Mouse (Mus musculus) midbrain, embryonic 13.5 days (tissue): ENCODE results near the gene Fitm1. TPM values are rescaled to one million over a fixed set of nuclear protein-coding genes. Genes with fewer than 3 reads are reported as not detected.

Experiments used
- ATAC-seq: fragments of 200-750 bp; cut with Nextera tagmentation; 2 replicates; pipeline ENCODE4 v1.8.0; 2017; ENCODE audit warnings: mild to moderate bottlenecking, moderate TSS enrichment, moderate library complexity
- H3K27ac ChIP-seq: fragments of 300-500 bp; sonication (generic); 2 replicates; pipeline ENCODE4 v1.5.1; 2015; ENCODE audit warnings: inconsistent platforms, mild to moderate bottlenecking, moderate library complexity
- H3K27me3 ChIP-seq: fragments of 300-500 bp; sonication (generic); 2 replicates; pipeline ENCODE4 v1.6.1; 2015; ENCODE audit warnings: mild to moderate bottlenecking, inconsistent platforms
- H3K36me3 ChIP-seq: fragments of 300-500 bp; sonication (generic); 2 replicates; pipeline ENCODE4 v1.6.1; 2015; ENCODE audit warnings: mild to moderate bottlenecking, inconsistent platforms
- H3K4me1 ChIP-seq: fragments of 300-500 bp; sonication (generic); replicated peaks from 2 replicates; pipeline ENCODE4 v1.6.1; 2015; ENCODE audit warnings: inconsistent platforms
- H3K4me2 ChIP-seq: fragments of 300-500 bp; sonication (generic); replicated peaks from 2 replicates; pipeline ENCODE4 v1.6.1; 2015; ENCODE audit warnings: moderate library complexity, mild to moderate bottlenecking, inconsistent platforms
- H3K4me3 ChIP-seq: fragments of 300-500 bp; sonication (generic); replicated peaks from 2 replicates; pipeline ENCODE4 v1.5.1; 2015; ENCODE audit warnings: mild to moderate bottlenecking, inconsistent platforms
- H3K9ac ChIP-seq: fragments of 300-500 bp; sonication (generic); replicated peaks from 2 replicates; pipeline ENCODE4 v1.6.1; 2015; ENCODE audit warnings: mild to moderate bottlenecking, inconsistent platforms
- H3K9me3 ChIP-seq: fragments of 300-500 bp; sonication (generic); 2 replicates; pipeline ENCODE4 v1.6.1; 2016; ENCODE audit warnings: mild to moderate bottlenecking, inconsistent platforms
- WGBS: fragments of 180-500 bp; shearing (Covaris S2); methylation state at CpG from one replicate; pipeline ENCODE4 v1.1.7; 2015; 5-methylcytosine and 5-hydroxymethylcytosine counted together
- polyA plus RNA-seq: library from polyadenylated mRNA; unstranded; fragments of >200 nt; fragmentation: Nextera tagmentation; extraction: Ambion mirVana; gene quantifications from 2 replicates; pipeline ENCODE4 v1.2.1, GENCODE M21; 2015

The Fitm1 gene
- polyA plus RNA-seq, 1 experiment from 2014 or later: not detected

DNA sequence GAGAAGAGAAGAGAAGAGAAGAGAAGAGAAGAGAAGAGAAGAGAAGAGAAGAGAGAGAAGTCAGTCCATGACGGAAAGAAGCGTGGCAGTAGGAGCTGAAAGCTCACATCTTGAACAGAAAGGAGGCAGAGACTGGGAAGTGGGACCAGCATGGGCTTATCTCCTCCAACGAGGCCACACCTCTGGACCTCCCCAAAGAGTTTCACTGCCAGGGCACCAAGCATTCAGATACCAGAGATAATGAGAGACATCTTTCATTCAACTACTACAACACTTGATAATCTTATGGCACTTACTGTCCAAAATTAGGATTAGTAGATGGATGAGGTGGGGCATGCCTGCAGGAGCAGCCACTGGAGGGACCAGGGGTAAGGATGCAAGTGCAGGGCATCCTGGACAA, 19.6 kb upstream of the Fitm1 start:
- 81% methylated on average over 3 of the region's 3 CpGs for WGBS
- Histone ChIP-seq H3K27ac (no peak overlapping the region), H3K4me1 (peaks cover 7% of the 10 kb centered on the region), H3K9ac (no peak overlapping the region), H3K4me3 (no peak overlapping the region), H3K4me2 (no peak overlapping the region), H3K9me3 (no peaks in the 10 kb centered on the region), H3K27me3 (no peaks in the 10 kb centered on the region), H3K36me3 (no peaks in the 10 kb centered on the region)
- no peak for ATAC-seq

DNA sequence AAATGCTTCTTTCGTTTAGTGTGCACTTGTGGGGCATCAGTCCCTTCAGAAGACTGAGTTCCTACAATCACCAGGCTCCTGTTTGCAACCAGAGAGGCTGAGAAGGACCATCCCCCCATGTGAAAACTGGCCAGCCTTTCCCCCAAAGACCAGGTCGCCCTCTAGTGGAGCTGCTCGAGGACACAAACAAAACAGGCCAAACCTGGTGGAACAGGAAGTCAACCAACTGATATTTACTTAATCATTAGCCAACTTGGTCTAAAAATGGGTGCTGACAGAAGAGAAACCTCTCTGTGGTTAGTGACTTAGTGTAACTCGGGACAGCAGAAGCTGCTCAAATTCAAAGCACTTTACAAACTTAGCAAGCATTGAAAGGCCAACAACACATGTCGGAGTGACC, 18.4 kb upstream of the Fitm1 start:
- H3K36me3 ChIP-seq: no peaks in the 10 kb centered on the region
- 29% methylated on average over 5 of the region's 5 CpGs for WGBS
- H3K9me3 ChIP-seq: no peaks in the 10 kb centered on the region
- H3K4me1 ChIP-seq: peaks cover 18% of the 10 kb centered on the region
- no peak overlapping the region for H3K4me2 ChIP-seq
- no peak overlapping the region for H3K27ac ChIP-seq
- H3K9ac ChIP-seq: no peak overlapping the region
- H3K4me3 ChIP-seq: no peak overlapping the region
- no peak for ATAC-seq
- H3K27me3 ChIP-seq: no peaks in the 10 kb centered on the region

DNA sequence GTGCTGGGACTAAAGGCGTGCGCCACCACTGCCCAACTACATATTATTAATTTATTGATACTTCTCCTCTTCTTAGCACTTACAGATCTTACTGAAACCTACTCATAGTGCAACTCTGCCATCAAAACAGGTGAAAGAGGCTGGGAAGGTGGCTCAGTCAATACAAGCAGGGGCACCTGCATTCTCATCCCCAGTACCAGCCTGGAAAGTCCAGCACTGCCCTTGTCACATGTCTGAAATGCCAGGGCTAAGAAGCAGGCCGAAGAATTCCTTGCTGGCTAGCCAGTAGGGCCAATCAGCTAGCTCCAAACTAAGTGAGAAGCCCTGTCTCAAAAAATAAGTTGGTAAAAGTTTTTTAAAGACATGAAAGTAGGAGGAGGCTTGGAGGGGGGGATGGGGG, 17.8 kb upstream of the Fitm1 start:
- ATAC-seq: no peak
- no peak overlapping the region for H3K4me2 ChIP-seq
- peaks cover 23% of the 10 kb centered on the region for H3K4me1 ChIP-seq
- WGBS: 90% methylated on average over 3 of the region's 3 CpGs
- H3K27ac ChIP-seq: no peak overlapping the region
- H3K27me3 ChIP-seq: no peaks in the 10 kb centered on the region
- H3K9ac ChIP-seq: no peak overlapping the region
- 0 out of 2 replicates have a peak, but pooled peaks cover under 1% of the 10 kb centered on the region for H3K36me3 ChIP-seq
- no peak overlapping the region for H3K4me3 ChIP-seq
- no peaks in the 10 kb centered on the region for H3K9me3 ChIP-seq

DNA sequence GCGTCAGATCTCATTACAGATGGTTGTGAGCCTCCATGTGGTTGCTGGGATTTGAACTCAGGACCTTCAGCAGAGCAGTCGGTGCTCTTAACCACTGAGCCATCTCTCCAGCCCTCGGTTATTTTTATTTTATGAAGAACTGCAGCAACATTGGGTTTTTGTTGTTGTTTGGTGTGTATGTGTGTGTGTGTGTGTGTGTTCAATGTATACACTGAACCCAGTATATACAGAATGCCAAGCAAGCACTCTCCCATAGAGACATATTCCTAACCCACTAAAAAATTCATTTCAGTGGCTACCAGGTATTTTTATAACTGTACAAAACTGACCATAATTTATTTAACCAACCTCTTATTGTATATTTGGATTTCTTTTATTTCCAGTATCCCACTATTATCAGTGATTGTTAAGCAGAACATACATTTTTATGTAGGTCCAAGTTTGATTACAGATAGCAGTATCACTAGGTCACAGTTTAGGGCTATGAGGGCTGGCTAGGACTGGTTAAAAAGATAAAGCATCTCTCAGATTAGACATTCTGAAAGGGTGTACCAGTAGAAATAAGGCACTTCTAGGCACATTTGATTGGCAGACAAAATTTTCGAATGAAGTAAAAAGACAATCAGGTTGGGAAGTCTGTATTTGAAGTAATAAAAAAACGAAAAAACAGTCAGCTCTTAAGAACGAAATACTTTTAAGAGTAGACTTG, 16.5 kb upstream of the Fitm1 start:
- Histone ChIP-seq H3K27ac (no peak overlapping the region), H3K4me1 (peaks cover 24% of the 10 kb centered on the region), H3K9me3 (no peaks in the 10 kb centered on the region), H3K9ac (peak overlapping the region; percentile 51; the same call in 1 of the 2 replicates), H3K36me3 (peaks cover 14% of the 10 kb centered on the region), H3K4me3 (peak overlapping the region; percentile 56), H3K4me2 (peak overlapping the region; percentile 86), H3K27me3 (no peaks in the 10 kb centered on the region)
- ATAC-seq: no peak
- 57% methylated on average over 6 of the region's 6 CpGs for WGBS

DNA sequence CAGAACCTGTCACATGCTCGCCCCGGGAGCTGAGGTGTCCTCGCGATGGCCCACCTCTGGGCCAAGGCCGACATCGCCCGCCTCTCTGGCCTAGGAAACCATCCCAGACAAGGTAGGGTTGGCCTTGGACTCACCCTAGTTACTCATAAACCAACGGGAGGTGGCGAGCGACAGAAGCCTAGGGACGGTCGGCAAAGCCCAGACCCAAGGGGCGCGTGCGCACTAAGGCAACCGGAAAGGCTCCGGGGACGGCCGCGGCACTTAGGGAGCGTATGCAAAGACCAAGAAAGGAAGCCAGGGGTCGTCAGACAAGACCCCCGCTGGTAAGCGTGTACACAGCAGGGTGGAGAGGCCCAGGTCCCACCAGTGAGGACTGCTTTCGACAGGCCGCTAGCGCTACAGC, 15.6 kb upstream of the Fitm1 start, which contains the start of gene Dcaf11:
TSS of gene Dcaf11 (plus strand) at position 208 of the 403 bp plus-strand sequence.
- Histone ChIP-seq H3K27ac (peak within 1 kb of the TSS; percentile 97), H3K9me3 (no peaks in the 10 kb centered on the region), H3K4me3 (peak within 1 kb of the TSS; percentile 56), H3K4me2 (peak within 1 kb of the TSS; percentile 86), H3K9ac (peak within 1 kb of the TSS; percentile 76), H3K4me1 (peaks cover 24% of the 10 kb centered on the region), H3K27me3 (no peaks in the 10 kb centered on the region), H3K36me3 (peaks cover 21% of the 10 kb centered on the region)
- peak; percentile 87 for ATAC-seq
- WGBS: under 1% methylated on average over 27 of the region's 27 CpGs

DNA sequence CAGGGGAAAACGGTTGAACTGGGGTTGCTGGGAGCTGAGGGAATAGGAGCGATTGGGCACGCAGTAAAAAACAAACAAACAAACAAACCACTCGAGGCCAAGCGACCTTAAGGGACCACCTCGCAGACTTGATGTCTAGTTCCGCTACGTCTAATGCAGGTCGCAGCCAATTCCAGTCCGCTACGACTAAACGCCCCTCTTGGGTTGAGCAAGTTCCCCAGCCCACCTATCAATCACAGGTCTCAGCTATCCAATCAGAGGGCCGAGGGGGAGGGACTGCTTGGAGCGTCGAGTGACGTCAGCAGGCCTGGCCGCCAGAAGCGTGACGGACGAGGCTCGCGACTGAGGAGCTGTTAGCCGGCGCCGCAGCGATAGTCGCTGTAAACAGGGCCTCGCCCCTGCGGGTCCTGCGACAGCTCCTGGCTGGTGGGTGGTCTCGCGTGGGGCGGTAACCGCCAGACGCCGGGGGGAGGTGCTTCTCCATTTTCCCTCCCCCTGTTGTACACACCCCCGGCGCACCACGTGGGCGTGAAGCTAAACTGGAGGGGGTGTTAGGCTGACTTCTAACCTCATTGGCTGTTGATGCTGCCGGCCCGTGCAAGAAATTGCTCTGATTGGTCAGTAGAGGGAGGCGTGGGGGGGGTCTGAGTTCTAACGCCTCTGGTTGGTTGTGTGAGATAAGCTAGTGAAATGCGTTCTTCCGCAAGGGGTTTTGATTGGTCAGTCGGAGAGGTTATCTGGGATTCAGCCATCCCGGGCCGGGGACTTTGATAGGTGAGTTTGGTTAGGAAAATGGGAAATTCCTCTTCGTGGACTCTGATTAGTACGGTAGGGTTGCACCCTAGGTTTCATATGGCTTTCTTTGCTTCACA, 15.0 kb upstream of the Fitm1 start, which contains the start of gene A730061H03Rik:
TSS of gene A730061H03Rik (minus strand) at position 205 of the 872 bp plus-strand sequence.
- peak within 1 kb of the TSS; percentile 97 for H3K27ac ChIP-seq
- under 1% methylated on average over 51 of the region's 51 CpGs for WGBS
- peak within 1 kb of the TSS; percentile 86 for H3K4me2 ChIP-seq
- peak within 1 kb of the TSS; percentile 76 for H3K9ac ChIP-seq
- no peaks in the 10 kb centered on the region for H3K27me3 ChIP-seq
- peak; percentile 98 for ATAC-seq
- H3K4me3 ChIP-seq: peak within 1 kb of the TSS; percentile 56
- H3K4me1 ChIP-seq: peaks cover 24% of the 10 kb centered on the region
- H3K9me3 ChIP-seq: no peaks in the 10 kb centered on the region
- peaks cover 28% of the 10 kb centered on the region for H3K36me3 ChIP-seq

DNA sequence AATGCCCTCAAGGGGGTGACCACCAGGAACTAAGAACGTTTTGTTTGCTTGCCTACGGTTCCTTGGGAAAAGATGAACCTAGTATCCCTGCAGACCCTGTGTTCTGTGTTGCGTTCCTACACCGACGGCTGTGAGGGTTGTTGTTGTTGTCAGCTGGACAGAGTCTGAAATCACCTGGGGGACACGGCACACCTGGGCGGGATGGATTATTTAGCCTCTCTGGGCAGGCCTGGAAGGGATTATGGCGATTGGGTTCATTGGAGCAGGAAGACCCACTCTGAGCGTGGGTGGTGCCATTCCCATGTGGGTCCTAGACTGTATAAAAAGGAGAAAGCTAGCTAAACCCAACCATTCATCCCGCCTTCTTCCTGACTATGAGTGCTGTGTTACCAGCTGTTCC, 13.6 kb upstream of the Fitm1 start:
- WGBS: 91% methylated on average over 10 of the region's 10 CpGs
- Histone ChIP-seq H3K9me3 (no peaks in the 10 kb centered on the region), H3K4me3 (0 out of 2 replicates have a peak overlapping the region, but pooled peaks have one; percentile 56)

DNA sequence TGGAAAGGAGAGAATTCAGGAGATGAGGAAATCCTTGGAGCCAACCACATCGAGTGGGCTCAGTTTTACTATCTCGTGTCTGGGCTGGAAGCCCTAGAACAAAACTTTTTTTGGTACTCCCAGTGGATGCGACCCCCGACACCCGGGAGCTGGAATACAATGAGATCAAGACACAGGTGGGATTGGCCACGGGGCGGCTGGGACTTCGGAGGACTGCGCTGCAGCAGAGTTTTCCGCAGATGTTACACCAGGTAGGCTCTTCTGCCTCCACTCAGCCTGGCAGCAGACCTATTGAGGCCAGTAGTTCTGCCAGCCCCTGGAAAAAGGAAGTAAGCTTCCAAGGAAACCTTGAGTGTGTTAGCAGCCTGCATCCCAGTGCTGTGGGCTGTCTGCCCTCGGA, 12.2 kb upstream of the Fitm1 start:
- no peaks in the 10 kb centered on the region for H3K9me3 ChIP-seq
- H3K27ac ChIP-seq: no peak overlapping the region
- H3K4me2 ChIP-seq: no peak overlapping the region
- H3K4me1 ChIP-seq: peaks cover 24% of the 10 kb centered on the region
- ATAC-seq: no peak
- no peaks in the 10 kb centered on the region for H3K27me3 ChIP-seq
- H3K9ac ChIP-seq: no peak overlapping the region
- H3K4me3 ChIP-seq: no peak overlapping the region
- H3K36me3 ChIP-seq: peaks cover 56% of the 10 kb centered on the region
- 90% methylated on average over 11 of the region's 11 CpGs for whole genome bisulfite sequencing

More for the DNA sequence above, 13.6 kb upstream of the Fitm1 start:
- no peak for ATAC-seq
- peaks cover 24% of the 10 kb centered on the region for H3K4me1 ChIP-seq
- peak overlapping the region; percentile 86 for H3K4me2 ChIP-seq
- no peak overlapping the region for H3K27ac ChIP-seq
- H3K9ac ChIP-seq: no peak overlapping the region
- peaks cover 42% of the 10 kb centered on the region for H3K36me3 ChIP-seq
- H3K27me3 ChIP-seq: no peaks in the 10 kb centered on the region

DNA sequence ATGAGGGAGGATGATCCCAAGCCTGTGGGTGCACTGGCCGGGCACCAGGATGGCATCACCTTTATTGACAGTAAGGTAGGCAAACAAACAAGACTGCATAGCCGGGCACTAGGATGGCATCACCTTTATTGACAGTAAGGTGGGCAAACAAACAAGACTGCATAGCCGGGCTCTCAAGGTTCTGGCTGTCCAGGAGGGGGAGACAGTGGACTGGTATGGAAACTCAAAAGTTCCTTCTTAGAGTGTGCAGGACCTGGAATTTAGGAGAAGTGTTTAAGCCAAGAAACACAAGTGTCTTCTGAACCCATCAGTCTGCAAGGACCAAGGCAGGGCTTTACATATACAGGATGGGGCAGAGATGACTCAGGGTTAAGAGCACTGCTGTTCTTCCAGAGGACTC, 9.7 kb upstream of the Fitm1 start:
- H3K36me3 ChIP-seq: peaks cover 81% of the 10 kb centered on the region
- 86% methylated on average over 3 of the region's 3 CpGs for WGBS
- H3K27me3 ChIP-seq: no peaks in the 10 kb centered on the region

DNA sequence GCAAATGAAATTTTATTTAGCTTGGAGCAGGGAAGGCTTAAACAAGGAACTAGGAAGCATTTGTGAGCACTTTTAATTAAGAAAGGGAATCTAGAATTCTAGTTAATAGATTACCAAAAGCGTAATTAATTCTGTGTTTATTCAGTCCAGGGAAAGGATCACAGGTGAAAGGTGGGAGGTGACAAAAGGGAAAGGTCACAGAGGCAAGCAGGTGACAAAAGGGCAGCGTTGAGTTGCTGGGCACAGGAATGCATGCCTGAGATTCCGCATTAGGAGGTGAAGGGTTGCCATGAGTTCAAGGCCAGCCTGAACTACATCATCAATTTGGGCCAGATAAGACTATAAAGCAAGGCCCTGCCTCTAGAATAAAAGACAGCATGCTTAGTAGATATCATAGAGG, 7.9 kb upstream of the Fitm1 start:
- Histone ChIP-seq H3K4me3 (no peak overlapping the region), H3K27me3 (no peaks in the 10 kb centered on the region), H3K9me3 (no peaks in the 10 kb centered on the region), H3K36me3 (peaks cover 84% of the 10 kb centered on the region), H3K9ac (0 out of 2 replicates have a peak overlapping the region, but pooled peaks have one; percentile 14), H3K4me1 (0 out of 2 replicates have a peak, but pooled peaks cover 2% of the 10 kb centered on the region), H3K4me2 (no peak overlapping the region), H3K27ac (no peak overlapping the region)
- no peak for ATAC-seq
- WGBS: 89% methylated on average over 3 of the region's 3 CpGs

More for the DNA sequence above, 9.7 kb upstream of the Fitm1 start:
- no peak overlapping the region for H3K4me3 ChIP-seq
- H3K4me1 ChIP-seq: peaks cover 17% of the 10 kb centered on the region
- no peak overlapping the region for H3K27ac ChIP-seq
- H3K9ac ChIP-seq: no peak overlapping the region
- H3K9me3 ChIP-seq: no peaks in the 10 kb centered on the region
- ATAC-seq: no peak
- H3K4me2 ChIP-seq: no peak overlapping the region

DNA sequence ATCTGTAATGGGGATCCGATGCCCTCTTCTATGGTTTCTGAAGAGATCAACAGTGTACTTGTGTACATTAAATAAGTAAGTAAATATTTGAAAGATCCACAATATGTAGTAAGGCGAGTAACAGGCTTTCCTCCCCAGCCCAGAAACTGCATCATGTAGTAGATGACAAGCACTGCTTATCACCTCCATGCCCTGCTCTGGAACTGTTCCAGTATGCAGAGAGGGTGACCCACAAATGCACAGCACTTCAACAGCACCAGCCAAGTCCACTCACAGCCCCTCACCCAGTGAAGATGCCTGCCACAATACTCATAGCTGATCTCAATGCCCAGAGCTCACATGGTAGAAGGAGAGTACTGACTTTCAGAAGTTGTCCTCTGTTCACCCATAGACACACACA, 4.8 kb upstream of the Fitm1 start:
- ATAC-seq: no peak
- no peaks in the 10 kb centered on the region for H3K9me3 ChIP-seq
- no peak overlapping the region for H3K27ac ChIP-seq
- no peak overlapping the region for H3K4me2 ChIP-seq
- no peak overlapping the region for H3K4me3 ChIP-seq
- no peaks in the 10 kb centered on the region for H3K27me3 ChIP-seq
- H3K9ac ChIP-seq: no peak overlapping the region
- H3K36me3 ChIP-seq: peaks cover 55% of the 10 kb centered on the region
- H3K4me1 ChIP-seq: no peaks in the 10 kb centered on the region
- WGBS: 88% methylated on average over 2 of the region's 2 CpGs

DNA sequence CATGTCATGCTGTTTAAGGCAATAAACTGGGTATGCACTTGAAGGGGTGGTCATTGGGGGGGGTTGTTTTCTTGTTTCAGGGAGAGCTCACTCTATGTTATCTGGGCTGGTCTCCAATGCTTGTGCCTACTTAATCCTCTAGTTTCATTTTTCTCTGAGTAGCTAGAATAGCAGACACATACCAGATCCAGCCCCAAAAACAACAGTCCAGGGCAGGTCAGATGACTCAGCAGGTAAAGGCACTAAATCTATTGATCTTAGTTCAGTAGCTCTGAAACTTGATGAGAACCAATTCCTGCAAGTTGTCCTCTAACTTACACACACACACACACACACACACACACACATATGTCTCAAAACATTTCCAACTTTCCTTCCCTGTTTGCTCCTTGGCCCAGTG, 3.7 kb upstream of the Fitm1 start:
- Histone ChIP-seq H3K27ac (no peak overlapping the region), H3K27me3 (no peaks in the 10 kb centered on the region), H3K4me3 (no peak overlapping the region), H3K4me2 (no peak overlapping the region), H3K9ac (no peak overlapping the region), H3K9me3 (no peaks in the 10 kb centered on the region), H3K4me1 (no peaks in the 10 kb centered on the region), H3K36me3 (peaks cover 43% of the 10 kb centered on the region)
- no peak for ATAC-seq
